Mouse (Mus musculus) lung, postnatal 10 days (tissue): Measurements from ENCODE around the gene Tm6sf1.
A peak's percentile ranks its signal among the peaks of the same experiment; 100 is the strongest.

Experiments
- DNase-seq: peaks from one replicate; pipeline ENCODE4 v3.0.0; 2021

Tm6sf1 gene

DNA sequence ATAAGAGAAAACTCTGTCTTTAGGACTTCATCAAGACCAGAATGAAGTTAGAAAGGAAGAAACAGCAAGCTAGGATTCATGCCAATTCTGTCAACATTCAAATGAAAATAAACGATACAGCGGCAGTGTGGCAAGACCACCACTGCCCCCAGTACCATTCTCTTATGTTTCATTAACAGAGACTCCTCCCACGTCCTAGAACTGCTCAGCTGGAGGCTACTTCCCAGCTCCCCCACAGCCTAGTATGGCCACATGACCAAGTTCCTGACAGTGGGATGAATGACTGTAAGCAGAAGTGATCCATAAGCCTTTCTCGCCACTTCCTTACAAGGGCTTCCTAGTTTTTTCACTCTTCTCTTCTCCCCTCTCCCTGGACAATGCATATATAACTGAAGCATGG lies 45.3 kb downstream of the Tm6sf1 start:
- DNase-seq = peak; percentile 43

DNA sequence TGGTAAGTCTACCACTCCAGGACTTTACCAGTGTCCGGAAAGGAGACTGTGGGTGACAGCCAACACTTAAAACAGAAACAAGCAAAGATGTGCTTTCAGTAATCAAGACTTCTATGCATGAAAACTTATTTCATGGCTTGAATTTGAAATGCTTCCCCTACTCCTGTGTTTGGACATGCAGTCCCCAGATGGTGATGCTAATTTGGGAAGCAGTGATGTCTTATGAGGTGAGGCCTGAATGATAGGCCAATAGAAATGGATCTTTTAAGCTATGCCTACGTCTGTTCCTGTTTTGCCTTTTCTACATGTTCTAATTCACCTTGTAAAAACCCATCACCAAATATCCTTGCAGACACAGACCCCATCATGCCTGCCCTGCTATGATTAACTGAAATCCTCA lies 46.1 kb downstream of the Tm6sf1 start:
- DNase-seq = no peak

DNA sequence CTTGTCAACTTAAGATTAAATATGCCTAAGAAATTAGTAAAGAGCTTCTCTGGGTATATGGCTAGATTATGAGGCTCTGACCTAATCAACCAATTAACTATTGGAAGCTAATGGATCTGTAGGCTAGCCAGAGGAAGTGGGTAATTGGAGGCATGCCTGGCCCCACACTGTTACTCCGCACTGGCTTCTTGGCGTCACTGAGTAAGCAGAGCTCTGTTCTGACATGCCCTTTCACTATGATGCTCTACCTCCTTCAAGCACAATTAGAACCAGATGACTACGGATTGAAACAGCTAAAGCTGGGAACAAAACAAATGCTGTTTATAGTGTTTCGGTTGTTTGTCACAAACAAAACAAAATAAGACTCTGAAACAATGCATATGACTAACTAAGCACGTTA lies 59.5 kb downstream of the Tm6sf1 start:
- DNase-seq = no peak

DNA sequence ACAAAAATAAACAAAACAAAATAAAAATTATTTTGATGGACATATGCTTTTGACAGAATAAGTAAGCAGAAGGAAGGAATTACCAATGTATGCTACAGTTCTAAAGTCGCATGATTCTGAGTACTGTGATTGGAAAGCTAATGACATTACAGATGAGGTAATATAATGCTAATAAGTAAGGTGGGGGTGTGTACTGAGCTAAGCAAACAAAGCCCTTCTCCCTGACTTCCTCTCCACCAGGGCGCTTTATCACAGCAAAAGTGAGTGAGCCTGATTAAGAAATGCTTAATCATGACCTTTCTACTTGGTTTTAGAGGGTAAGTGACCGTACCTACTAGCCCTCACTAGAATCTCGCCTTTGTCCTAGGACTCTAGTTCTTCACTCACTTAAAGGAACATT lies 61.5 kb downstream of the Tm6sf1 start:
- no peak for DNase-seq

DNA sequence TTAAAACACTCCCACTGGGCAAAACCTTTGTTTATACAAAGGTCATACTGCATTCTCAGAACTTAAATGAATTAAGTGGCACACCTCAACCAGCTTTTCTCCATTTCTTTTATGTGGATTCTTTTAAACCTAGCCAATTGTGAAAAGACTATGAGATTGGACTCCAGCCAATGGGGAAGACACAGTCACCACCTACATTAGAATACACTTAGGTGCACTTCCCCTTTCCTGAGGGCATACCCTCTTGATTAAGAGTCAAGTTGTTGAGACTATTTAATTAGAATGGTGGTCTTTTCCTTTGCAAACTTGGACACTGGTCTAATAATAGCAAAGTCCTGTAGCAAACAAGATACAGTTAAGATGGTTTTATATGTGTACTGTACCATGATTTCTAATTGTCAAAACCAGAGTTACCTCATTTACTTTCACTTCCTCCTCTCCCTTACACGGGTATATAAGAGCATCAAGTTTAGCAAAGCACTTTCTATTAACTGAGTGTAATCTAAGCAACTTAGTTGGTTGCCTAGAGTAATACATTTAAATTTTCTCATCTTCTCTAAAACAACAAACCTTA lies 62.7 kb downstream of the Tm6sf1 start:
- DNase-seq = no peak

DNA sequence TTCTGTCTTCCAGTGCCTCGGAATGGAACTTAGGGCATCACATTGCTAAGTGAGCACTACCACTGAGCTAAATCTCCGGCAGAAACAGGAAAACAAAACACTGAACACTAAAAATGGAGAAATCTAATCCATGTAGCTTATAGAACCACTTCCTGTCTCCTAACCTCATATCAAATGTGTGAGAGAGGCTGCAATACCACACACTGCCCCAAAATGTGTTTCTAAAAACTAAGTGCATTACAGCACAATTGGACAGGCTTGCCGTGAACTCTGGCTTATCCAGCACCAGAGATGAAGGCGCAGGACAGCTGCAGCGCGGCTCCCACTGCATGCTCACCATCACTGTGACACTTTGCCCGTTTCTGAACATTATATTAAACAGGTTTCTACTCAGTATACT lies 70.2 kb downstream of the Tm6sf1 start:
- DNase-seq = no peak

DNA sequence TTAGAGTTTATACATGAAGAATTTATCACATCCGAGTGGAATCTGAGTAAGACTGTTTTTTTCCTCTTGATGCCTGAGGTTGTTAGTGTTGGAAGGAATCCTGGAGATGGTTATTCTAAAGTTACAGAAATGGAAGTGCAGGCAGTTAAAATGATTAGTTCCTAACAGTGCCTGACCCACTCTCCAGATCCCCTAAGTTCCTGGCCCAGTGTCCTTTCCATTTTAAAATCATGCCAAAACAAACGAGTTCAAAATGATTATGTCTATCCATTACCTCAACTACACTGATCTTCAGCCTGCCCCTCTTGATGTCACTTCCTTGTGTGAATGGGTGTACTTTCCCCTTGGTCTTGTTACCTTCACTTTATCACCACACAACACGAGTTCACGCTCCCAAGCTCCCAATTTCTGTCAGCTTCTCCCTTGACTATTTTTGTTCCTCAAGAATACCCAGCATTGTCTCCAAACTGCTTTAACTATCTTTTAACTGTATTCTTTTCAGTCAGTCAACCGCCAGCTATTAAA lies 73.8 kb downstream of the Tm6sf1 start:
- DNase-seq = no peak

DNA sequence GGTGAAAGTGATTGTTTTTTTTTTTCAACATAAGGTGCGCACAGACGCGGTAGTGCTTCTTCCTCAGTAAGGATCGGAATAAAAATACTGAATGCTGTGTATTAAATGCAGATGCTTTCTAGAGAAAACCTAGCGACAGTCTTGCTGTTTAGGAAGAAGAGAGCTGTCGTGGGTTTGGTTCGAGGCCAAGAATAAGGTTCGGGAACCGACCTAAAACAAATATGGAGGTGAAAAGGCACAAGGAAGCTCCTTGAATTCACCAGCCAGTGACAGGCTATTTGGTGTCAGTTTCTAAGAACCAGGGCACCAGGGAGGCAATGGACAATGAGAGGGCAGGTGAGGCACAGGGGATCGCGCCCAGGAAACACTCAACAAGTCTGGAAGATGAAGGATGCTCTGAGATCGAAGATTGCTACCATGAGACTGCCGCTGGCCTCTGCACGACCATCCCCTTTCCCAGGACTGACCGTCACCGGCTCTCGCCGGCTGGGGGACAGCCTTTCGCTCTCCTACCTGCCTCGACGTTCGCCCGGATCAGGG lies 74.3 kb downstream of the Tm6sf1 start:
- DNase-seq = no peak

DNA sequence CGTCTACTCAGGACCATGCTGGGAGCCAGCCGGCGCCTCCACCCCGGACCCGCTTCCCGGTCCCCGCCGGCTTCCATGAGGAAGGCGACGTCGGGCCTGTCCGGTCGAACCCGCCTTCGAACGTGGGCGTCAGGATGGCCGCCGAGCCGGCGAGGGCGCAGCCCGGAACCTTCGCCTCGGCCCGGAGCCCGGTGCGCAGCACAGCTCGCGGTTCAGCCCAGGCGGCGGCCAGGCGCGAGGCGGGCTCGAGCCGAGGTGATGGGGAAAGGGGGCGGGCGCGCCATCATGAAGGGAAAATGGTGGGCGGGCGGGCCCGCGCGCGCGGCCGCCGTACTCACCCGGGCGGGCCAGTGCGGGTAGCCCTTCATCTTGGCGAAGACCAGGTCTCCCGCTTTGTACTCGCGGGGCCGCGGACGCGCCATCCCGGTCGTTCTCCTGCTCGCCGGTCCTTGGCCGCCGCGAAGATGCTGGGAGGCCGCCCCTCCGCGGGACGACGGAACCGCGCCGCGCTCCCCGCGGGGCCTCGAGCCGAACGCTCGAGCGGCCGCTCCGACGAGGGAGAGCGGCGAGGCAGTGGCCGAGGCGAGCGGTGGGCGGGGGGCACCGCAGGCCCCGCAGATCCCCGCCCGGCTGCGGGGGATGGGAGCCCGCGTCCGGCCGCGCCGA lies 74.9 kb downstream of the Tm6sf1 start:
- peak; percentile 77 for DNase-seq
